Mouse (Mus musculus): ENCODE measurements at regions not wholly inside any gene's neighbourhood (a gene's known extent, or its start where the extent isn't known, plus 50 kb on each side); places are given as distances from the start of the nearest gene placed in this dataset.

- no peak for TF ChIP-seq GATA1 (IDR thresholded peaks at IDR 0.05; ENCODE audit: borderline replicate concordance, low read length)
- TF ChIP-seq FLI1 (IDR thresholded peaks at IDR 0.05; ENCODE audit: low read length), result no peak
Observed at GRCm38 (mm10) chr10:17416121-17416520, 306.9 kb upstream of the Cited2 start.

All from megakaryocyte, embryonic 14.5 days (primary cell).